Mouse (Mus musculus): ENCODE measurements around the gene Fuz. TPM values are rescaled to one million over a fixed set of nuclear protein-coding genes. Genes with fewer than 3 reads are reported as not detected.

Fuz gene
- 21.6 TPM for polyA plus RNA-seq (2015; fragmentation: Illumina TruSeq; extraction: RNeasy Lipid Tissue Mini Kit (QIAGEN cat#74804); ENCODE audit: low read depth, low replicate concordance)

DNA sequence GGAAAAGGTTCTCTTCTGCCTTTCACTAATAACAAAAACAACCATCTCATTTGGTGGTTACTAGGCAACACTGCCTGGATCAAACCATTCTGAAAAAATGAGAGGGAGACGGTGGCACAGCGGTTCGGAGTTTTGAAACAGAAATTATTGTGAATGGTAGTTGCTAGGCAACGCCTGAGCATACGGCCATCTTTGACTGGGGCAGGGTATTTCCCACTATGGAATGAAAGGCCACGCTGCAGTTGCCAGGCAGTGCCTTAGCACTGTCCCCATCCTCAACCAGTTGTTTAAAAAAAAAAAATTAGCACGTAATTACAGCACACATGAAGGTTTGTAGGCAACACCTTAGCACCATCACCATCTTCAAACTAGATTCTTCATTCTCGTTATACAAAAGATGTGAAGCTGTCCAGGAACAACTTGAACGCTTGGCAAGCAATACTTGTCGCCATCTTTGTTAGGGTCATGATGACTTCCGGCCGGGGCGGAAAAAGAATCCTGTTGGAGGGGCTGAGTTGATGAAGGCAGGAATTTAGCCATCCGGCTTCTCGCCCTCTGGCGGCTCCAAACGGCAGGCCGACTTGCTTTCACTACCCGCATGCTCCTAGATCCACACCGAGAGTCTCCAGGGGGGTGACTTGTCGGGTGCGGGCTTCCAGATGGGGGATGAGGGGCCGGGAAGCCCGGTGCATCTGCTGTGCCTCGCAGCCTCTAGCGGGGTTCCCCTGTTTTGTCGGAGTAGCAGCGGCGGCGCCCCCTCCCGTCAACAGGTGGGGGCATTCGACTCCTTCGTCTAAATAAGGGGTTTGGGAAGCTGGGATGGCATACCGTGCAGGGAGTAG is at the start of gene Fuz:
Gene Fuz, plus strand, starts transcription at position 487 of the 842 bp plus-strand sequence.

GRCm38 (mm10) chr7:44848561-44849415 is 47.1 kb upstream of the Fuz start, which contains the start of the genes Akt1s1 and Tbc1d17:
TSS of gene Akt1s1 (plus strand) at chr7:44848991.
TSS of gene Tbc1d17 (minus strand) at chr7:44849079.

DNA sequence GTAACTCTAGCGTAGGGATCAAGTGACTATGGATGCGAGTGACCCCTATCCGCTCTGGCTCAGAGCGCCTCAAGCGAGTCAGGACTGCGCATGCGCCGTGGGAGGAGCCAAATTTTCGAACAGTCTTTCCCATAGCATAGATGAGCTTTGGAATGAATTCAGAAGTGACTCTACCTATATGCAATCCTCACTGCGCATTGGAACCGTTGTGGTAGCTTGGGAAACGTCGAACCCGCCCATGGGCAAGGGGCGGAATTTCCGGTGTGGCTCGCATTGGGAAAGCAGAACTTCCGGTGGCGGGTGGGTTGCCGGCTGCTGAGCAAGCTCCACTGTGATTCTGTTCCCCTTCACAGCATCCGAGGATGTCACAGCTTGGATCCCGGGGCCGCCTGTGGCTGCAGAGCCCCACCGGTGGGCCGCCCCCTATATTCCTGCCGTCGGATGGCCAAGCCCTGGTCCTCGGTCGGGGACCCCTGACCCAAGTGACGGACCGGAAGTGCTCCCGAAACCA is 38.8 kb upstream of the Fuz start, which contains the start of gene Pnkp:
Gene Pnkp, plus strand, starts transcription at position 98 of the 511 bp plus-strand sequence.

DNA sequence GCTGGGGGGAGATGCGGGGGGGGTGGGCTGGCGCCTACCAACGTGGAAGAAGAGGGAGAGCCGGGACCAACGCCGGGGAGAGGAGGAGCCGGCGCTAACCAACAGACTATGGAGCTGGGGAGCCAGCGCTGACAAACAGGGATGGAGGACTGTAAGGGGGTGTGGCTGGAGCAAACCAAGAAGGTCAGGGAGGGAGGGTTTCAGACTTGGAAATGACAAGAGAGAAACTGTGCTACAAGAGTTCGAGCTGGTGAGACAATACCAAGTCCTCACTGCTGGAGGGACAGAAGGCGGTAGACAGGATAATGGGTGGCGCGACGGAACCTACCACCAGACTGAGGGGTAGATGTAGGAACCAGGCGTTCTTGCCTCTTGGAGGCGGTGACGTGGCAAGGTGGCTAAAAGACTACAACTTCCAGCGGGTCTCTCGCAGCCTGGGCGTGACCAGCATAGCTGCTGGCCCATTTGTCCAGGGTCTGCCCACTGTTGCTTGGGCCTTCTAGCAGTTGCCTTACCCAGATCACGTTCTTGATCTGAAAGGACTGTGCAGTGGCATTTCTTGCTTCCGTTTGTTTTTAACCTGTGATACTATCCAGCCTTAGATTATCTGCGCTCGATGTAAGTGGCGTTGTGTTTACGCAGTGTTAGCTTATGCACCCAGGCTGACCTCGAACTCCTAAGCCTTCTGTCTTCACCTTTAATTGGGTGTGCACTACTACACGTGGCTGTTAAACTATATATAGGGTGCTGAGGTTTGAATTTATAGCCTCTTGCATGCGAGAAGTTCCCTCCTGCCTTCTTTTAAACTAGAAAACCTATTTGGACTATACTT is 26.0 kb upstream of the Fuz start, which contains the start of gene Ptov1:
Gene Ptov1, minus strand, starts transcription at position 92 of the 832 bp plus-strand sequence.

DNA sequence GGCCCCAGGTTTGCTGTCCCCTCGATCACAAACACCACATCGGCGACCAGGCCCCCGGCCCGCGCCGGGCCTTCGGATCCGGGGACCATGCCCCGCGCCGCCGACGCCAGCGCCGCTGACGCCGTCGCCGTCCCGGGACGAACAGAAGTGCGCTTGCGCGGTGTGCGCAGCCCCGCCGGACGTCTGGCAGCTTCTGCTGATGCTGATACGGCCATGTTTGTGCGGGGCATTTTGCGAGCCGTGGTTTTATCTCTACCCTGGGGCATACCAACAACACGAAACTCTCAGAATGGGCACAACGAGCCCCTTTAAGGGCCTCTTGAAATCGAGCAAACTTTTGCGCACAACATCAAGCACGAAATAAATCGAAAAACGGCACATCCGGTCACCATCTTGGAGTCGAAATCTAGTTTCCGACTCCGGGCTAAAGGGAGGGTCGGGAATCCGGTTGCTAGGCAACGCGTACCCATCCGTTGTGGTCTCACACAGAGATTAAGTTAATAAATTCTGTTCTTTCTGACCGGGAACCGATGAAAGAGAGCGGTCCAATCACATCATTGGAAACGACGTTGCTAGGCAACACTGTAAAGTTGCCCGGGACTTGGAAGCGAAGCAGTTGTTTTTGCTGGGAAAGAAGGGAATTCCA is 3.5 kb upstream of the Fuz start, which contains the start of gene Med25:
Gene Med25, minus strand, starts transcription at position 437 of the 646 bp plus-strand sequence.

GRCm38 (mm10) chr7:44929204-44930151 is 33.6 kb downstream of the Fuz start, which contains the start of gene Ap2a1:
TSS of gene Ap2a1 (minus strand) at chr7:44929496.

DNA sequence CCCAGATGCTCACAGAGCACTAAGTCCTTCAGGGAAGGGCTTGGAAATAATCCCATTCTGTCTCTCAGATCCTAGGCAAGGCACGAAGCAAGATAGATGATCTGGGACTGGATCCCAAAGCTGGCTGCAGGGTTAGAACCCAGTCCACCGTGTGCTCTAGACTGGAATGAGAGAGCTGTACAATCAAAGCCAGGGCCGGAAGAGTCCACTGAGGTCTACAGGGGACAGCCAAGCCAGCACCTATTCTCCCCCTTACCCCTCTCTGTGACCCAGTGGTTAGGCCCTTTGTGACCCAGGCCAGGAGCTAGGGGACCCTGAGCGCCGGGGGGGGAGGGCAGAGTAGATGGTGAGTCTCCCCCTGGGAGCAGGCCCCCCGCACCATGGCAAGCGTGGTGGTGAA is 47.0 kb downstream of the Fuz start, which contains the start of gene Tsks:
Gene Tsks, plus strand, starts transcription at position 301 of the 400 bp plus-strand sequence.

Other genes with a start within 250 kb of the Fuz start
- 18.8 TPM for gene Myh14, start 225.2 kb upstream of the Fuz start, polyA plus RNA-seq (2015; fragmentation: Illumina TruSeq; extraction: RNeasy Lipid Tissue Mini Kit (QIAGEN cat#74804); ENCODE audit: low read depth, low replicate concordance)
- gene Izumo2, start 187.3 kb upstream of the Fuz start, polyA plus RNA-seq (2015; fragmentation: Illumina TruSeq; extraction: RNeasy Lipid Tissue Mini Kit (QIAGEN cat#74804); ENCODE audit: low read depth, low replicate concordance), result not detected
- gene Vrk3, start 147.7 kb upstream of the Fuz start, polyA plus RNA-seq (2015; fragmentation: Illumina TruSeq; extraction: RNeasy Lipid Tissue Mini Kit (QIAGEN cat#74804); ENCODE audit: low read depth, low replicate concordance), result 30.2 TPM
- 0.91 TPM for gene Zfp473, start 145.0 kb upstream of the Fuz start, polyA plus RNA-seq (2015; fragmentation: Illumina TruSeq; extraction: RNeasy Lipid Tissue Mini Kit (QIAGEN cat#74804); ENCODE audit: low read depth, low replicate concordance)
- gene Nup62, start 80.0 kb upstream of the Fuz start, polyA plus RNA-seq (2015; fragmentation: Illumina TruSeq; extraction: RNeasy Lipid Tissue Mini Kit (QIAGEN cat#74804); ENCODE audit: low read depth, low replicate concordance), result 24.4 TPM
- 0.34 TPM for gene Il4i1, start 79.7 kb upstream of the Fuz start, polyA plus RNA-seq (2015; fragmentation: Illumina TruSeq; extraction: RNeasy Lipid Tissue Mini Kit (QIAGEN cat#74804); ENCODE audit: low read depth, low replicate concordance)
- 22.3 TPM for gene Atf5, start 79.4 kb upstream of the Fuz start, polyA plus RNA-seq (2015; fragmentation: Illumina TruSeq; extraction: RNeasy Lipid Tissue Mini Kit (QIAGEN cat#74804); ENCODE audit: low read depth, low replicate concordance)
- gene Akt1s1, start 47.1 kb upstream of the Fuz start, polyA plus RNA-seq (2015; fragmentation: Illumina TruSeq; extraction: RNeasy Lipid Tissue Mini Kit (QIAGEN cat#74804); ENCODE audit: low read depth, low replicate concordance), result 53.1 TPM
- gene Tbc1d17, start 47.0 kb upstream of the Fuz start, polyA plus RNA-seq (2015; fragmentation: Illumina TruSeq; extraction: RNeasy Lipid Tissue Mini Kit (QIAGEN cat#74804); ENCODE audit: low read depth, low replicate concordance), result 63.8 TPM
- 27.9 TPM for gene Pnkp, start 38.9 kb upstream of the Fuz start, polyA plus RNA-seq (2015; fragmentation: Illumina TruSeq; extraction: RNeasy Lipid Tissue Mini Kit (QIAGEN cat#74804); ENCODE audit: low read depth, low replicate concordance)
- 258 TPM for gene Ptov1, start 26.3 kb upstream of the Fuz start, polyA plus RNA-seq (2015; fragmentation: Illumina TruSeq; extraction: RNeasy Lipid Tissue Mini Kit (QIAGEN cat#74804); ENCODE audit: low read depth, low replicate concordance)
- 56.8 TPM for gene Med25, start 3.4 kb upstream of the Fuz start, polyA plus RNA-seq (2015; fragmentation: Illumina TruSeq; extraction: RNeasy Lipid Tissue Mini Kit (QIAGEN cat#74804); ENCODE audit: low read depth, low replicate concordance)
- gene Ap2a1, start 33.4 kb downstream of the Fuz start, polyA plus RNA-seq (2015; fragmentation: Illumina TruSeq; extraction: RNeasy Lipid Tissue Mini Kit (QIAGEN cat#74804); ENCODE audit: low read depth, low replicate concordance), result 188 TPM
- 1.3 TPM for gene Tsks, start 47.1 kb downstream of the Fuz start, polyA plus RNA-seq (2015; fragmentation: Illumina TruSeq; extraction: RNeasy Lipid Tissue Mini Kit (QIAGEN cat#74804); ENCODE audit: low read depth, low replicate concordance)
- gene Cpt1c, start 78.8 kb downstream of the Fuz start, polyA plus RNA-seq (2015; fragmentation: Illumina TruSeq; extraction: RNeasy Lipid Tissue Mini Kit (QIAGEN cat#74804); ENCODE audit: low read depth, low replicate concordance), result 76.4 TPM
- gene Prmt1, start 90.5 kb downstream of the Fuz start, polyA plus RNA-seq (2015; fragmentation: Illumina TruSeq; extraction: RNeasy Lipid Tissue Mini Kit (QIAGEN cat#74804); ENCODE audit: low read depth, low replicate concordance), result 235 TPM
- 45.8 TPM for gene Irf3, start 101.6 kb downstream of the Fuz start, polyA plus RNA-seq (2015; fragmentation: Illumina TruSeq; extraction: RNeasy Lipid Tissue Mini Kit (QIAGEN cat#74804); ENCODE audit: low read depth, low replicate concordance)
- 3.6 TPM for gene Bcl2l12, start 102.6 kb downstream of the Fuz start, polyA plus RNA-seq (2015; fragmentation: Illumina TruSeq; extraction: RNeasy Lipid Tissue Mini Kit (QIAGEN cat#74804); ENCODE audit: low read depth, low replicate concordance)
- 83.6 TPM for gene Scaf1, start 120.3 kb downstream of the Fuz start, polyA plus RNA-seq (2015; fragmentation: Illumina TruSeq; extraction: RNeasy Lipid Tissue Mini Kit (QIAGEN cat#74804); ENCODE audit: low read depth, low replicate concordance)
- gene Rras, start 121.9 kb downstream of the Fuz start, polyA plus RNA-seq (2015; fragmentation: Illumina TruSeq; extraction: RNeasy Lipid Tissue Mini Kit (QIAGEN cat#74804); ENCODE audit: low read depth, low replicate concordance), result 17.7 TPM
- gene Prr12, start 156.8 kb downstream of the Fuz start, polyA plus RNA-seq (2015; fragmentation: Illumina TruSeq; extraction: RNeasy Lipid Tissue Mini Kit (QIAGEN cat#74804); ENCODE audit: low read depth, low replicate concordance), result 23.9 TPM
- gene Nosip, start 166.3 kb downstream of the Fuz start, polyA plus RNA-seq (2015; fragmentation: Illumina TruSeq; extraction: RNeasy Lipid Tissue Mini Kit (QIAGEN cat#74804); ENCODE audit: low read depth, low replicate concordance), result 64.6 TPM
- 11.6 TPM for gene Prrg2, start 166.6 kb downstream of the Fuz start, polyA plus RNA-seq (2015; fragmentation: Illumina TruSeq; extraction: RNeasy Lipid Tissue Mini Kit (QIAGEN cat#74804); ENCODE audit: low read depth, low replicate concordance)
- 6.6 TPM for gene Rcn3, start 196.1 kb downstream of the Fuz start, polyA plus RNA-seq (2015; fragmentation: Illumina TruSeq; extraction: RNeasy Lipid Tissue Mini Kit (QIAGEN cat#74804); ENCODE audit: low read depth, low replicate concordance)
- gene Fcgrt, start 207.8 kb downstream of the Fuz start, polyA plus RNA-seq (2015; fragmentation: Illumina TruSeq; extraction: RNeasy Lipid Tissue Mini Kit (QIAGEN cat#74804); ENCODE audit: low read depth, low replicate concordance), result 20.1 TPM
- 807 TPM for gene Rps11, start 228.4 kb downstream of the Fuz start, polyA plus RNA-seq (2015; fragmentation: Illumina TruSeq; extraction: RNeasy Lipid Tissue Mini Kit (QIAGEN cat#74804); ENCODE audit: low read depth, low replicate concordance)
- gene Rpl13a, start 232.7 kb downstream of the Fuz start, polyA plus RNA-seq (2015; fragmentation: Illumina TruSeq; extraction: RNeasy Lipid Tissue Mini Kit (QIAGEN cat#74804); ENCODE audit: low read depth, low replicate concordance), result 1,952 TPM
- not detected for gene Gm45713, start 240.2 kb downstream of the Fuz start, polyA plus RNA-seq (2015; fragmentation: Illumina TruSeq; extraction: RNeasy Lipid Tissue Mini Kit (QIAGEN cat#74804); ENCODE audit: low read depth, low replicate concordance)
- 11.0 TPM for gene Flt3l, start 240.4 kb downstream of the Fuz start, polyA plus RNA-seq (2015; fragmentation: Illumina TruSeq; extraction: RNeasy Lipid Tissue Mini Kit (QIAGEN cat#74804); ENCODE audit: low read depth, low replicate concordance)

Data from brain, adult 10 weeks (tissue).